Mouse (Mus musculus): ENCODE results near the gene Ppip5k2.

DNA sequence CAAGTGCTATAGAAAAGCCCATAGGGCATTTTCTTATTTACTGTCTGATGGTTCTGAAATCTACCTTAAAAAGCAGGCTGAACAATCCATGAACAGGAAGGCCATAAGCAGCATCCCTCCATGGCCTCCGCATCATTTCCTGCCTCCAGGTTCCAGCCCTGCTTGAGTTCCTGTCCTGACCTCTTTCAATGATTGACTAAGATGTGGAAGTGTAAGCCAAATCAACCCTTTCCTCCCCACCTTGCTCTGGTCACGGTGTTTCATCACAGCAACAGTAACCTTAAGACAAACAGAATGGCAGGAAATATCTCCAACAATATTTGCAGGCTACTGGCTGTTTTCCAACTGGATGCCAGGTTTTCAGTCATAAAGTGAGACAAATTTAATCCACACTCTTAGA lies 113.0 kb downstream of the Ppip5k2 start:
- TF ChIP-seq CTCF (IDR thresholded peaks at IDR 0.05) (no peak), EP300 (IDR thresholded peaks at IDR 0.05; ENCODE audit: insufficient read depth, low read depth, low read length) (no peak), POLR2A (IDR thresholded peaks at IDR 0.05; ENCODE audit: insufficient read depth, low read depth, low read length) (no peak)

Data from heart, adult 2 months (tissue).